In the genomic region with DNA sequence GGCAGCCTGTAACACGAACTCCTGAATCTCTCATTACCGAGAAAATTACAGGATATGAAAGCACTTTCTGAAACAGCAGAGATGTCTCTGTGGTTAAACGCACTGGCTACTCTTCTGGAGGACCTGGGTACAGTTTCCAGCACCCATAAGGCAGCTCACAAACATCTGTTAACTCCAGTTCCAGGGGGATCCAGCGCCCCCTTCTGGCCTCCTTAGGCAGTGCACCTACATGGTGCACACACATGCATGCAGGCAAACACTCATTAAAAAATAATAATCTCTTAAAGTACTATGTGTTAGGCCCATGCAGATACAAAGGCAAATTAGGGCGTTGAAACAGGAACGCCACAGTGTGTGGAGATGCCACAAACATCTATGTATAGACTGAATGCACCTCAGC, we compare ENCODE assay signal across 14 mouse cellular contexts.
"Had no signal": no experiment of that assay in that cellular context is flagged by ENCODE, and none has a peak within 500 bp of the region (broad histone marks: within the 10 kb centered on the region; RNA-seq: fewer than 3 reads in every experiment).

No protein-coding gene starts in this region.

- H3K4me3 ChIP-seq: left cerebral cortex, adult 2 months; midbrain, embryonic 10.5 days; midbrain, embryonic 15.5 days; neural tube, embryonic 13.5 days; stomach, embryonic 15.5 days had no signal

- H3K9me3 ChIP-seq: midbrain, embryonic 15.5 days; stomach, embryonic 15.5 days had no signal

- ATAC-seq: inflammation-experienced regulatory T-cells, adult 6 months; intestine, postnatal 0 days; midbrain, embryonic 15.5 days had no signal

- H3K4me1 ChIP-seq: neural tube, embryonic 13.5 days; stomach, embryonic 15.5 days had no signal

- H3K27me3 ChIP-seq: midbrain, embryonic 15.5 days; neural tube, embryonic 13.5 days; stomach, embryonic 15.5 days had no signal

- H3K36me3 ChIP-seq: midbrain, embryonic 10.5 days; midbrain, embryonic 15.5 days; neural tube, embryonic 13.5 days; stomach, embryonic 15.5 days had no signal

- DNase-seq: kidney, adult 8-10 months; kidney, postnatal 10 days; kidney, postnatal 4 days; lung, postnatal 10 days; lung, postnatal 4 days; retina, postnatal 1 day; right cerebral cortex, postnatal 4 days had no signal

- H3K27ac ChIP-seq: left cerebral cortex, adult 2 months; midbrain, embryonic 10.5 days; midbrain, embryonic 15.5 days; neural tube, embryonic 13.5 days; stomach, embryonic 15.5 days had no signal

- H3K4me2 ChIP-seq: midbrain, embryonic 15.5 days; neural tube, embryonic 13.5 days; stomach, embryonic 15.5 days had no signal

- H3K9ac ChIP-seq: midbrain, embryonic 15.5 days; neural tube, embryonic 13.5 days; stomach, embryonic 15.5 days had no signal
